Mouse (Mus musculus): Measurements from ENCODE around the gene Qsox2. TPM values are rescaled to one million over a fixed set of nuclear protein-coding genes. Genes with fewer than 3 reads are reported as not detected.

Qsox2 gene
- polyA plus RNA-seq, 1 experiment, result 7.0 TPM

DNA sequence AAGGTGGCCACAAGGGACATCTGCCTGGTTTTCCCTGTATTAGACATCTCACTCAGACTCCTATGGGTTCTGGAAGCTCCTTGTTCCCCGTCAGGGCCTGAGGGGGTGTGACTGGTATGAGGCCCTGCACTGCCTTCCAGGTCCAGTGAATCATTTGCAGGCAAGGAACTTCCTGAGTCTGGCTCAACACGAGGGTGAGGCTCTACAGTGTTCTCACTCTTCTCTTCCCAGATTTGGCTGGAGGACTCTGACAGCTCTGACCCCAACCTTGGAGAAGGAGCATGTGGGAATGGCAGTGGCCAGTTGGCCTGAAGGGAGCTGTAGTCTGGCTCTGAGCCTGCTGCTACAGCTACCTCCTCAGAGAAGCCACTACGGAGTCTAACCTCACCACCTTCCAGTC is 10.2 kb upstream of the Qsox2 start:
- no peak overlapping the region for H3K27ac ChIP-seq (ENCODE audit: insufficient read depth, low read length)
- no peaks in the 10 kb centered on the region for H3K27me3 ChIP-seq (ENCODE audit: control insufficient read depth, insufficient read depth, low read length)
- no peaks in the 10 kb centered on the region for H3K4me1 ChIP-seq (ENCODE audit: control insufficient read depth, insufficient read depth, insufficient read length)
- no peak overlapping the region for H3K4me3 ChIP-seq (ENCODE audit: extremely low read depth, insufficient read depth, insufficient read length)
- DNase-seq (ENCODE audit: low read depth in 1 of 2, low spot score in 2 of 2), result no peak
- H3K36me3 ChIP-seq (ENCODE audit: control insufficient read depth, insufficient read depth, low read length), result no peaks in the 10 kb centered on the region
- no peak for TF ChIP-seq POLR2A (IDR thresholded peaks at IDR 0.05; ENCODE audit: low read depth, low read length)
- no peak for TF ChIP-seq CTCF (IDR thresholded peaks at IDR 0.05; ENCODE audit: extremely low read depth, insufficient read depth, insufficient read length, insufficient replicate concordance)
- WGBS, result 47% methylated on average over 3 of the region's 3 CpGs

DNA sequence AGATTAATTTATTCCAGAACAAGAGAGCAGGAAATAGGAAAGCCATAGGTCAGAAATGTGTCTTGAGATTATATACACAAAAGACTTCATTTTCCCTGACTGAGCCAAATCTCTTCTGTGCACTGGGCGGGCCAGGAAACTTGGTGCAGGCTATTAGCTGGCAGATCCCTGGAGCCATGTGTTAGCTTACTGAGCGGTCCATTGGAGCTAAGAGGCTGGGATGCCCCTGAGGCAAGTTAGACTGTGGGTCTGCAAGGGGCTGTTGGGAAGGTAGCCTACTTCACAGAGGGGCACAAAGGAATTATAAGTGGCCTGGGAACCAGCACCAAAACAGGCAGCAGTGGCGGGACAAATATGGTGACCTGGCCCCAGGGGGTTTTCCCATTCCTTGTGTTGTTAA is 3.5 kb upstream of the Qsox2 start:
- Histone ChIP-seq H3K36me3 (ENCODE audit: control insufficient read depth, insufficient read depth, low read length) (no peaks in the 10 kb centered on the region), H3K27ac (ENCODE audit: insufficient read depth, low read length) (no peak overlapping the region), H3K27me3 (ENCODE audit: control insufficient read depth, insufficient read depth, low read length) (no peaks in the 10 kb centered on the region), H3K4me1 (ENCODE audit: control insufficient read depth, insufficient read depth, insufficient read length) (peaks cover 3% of the 10 kb centered on the region; the same call in 1 of the 2 replicates), H3K4me3 (ENCODE audit: extremely low read depth, insufficient read depth, insufficient read length) (no peak overlapping the region)
- TF ChIP-seq CTCF (IDR thresholded peaks at IDR 0.05; ENCODE audit: extremely low read depth, insufficient read depth, insufficient read length, insufficient replicate concordance) (no peak), POLR2A (IDR thresholded peaks at IDR 0.05; ENCODE audit: low read depth, low read length) (no peak)
- no peak for DNase-seq (ENCODE audit: low read depth in 1 of 2, low spot score in 2 of 2)
- WGBS, result 88% methylated on average over 3 of the region's 3 CpGs

GRCm38 (mm10) chr2:26240330-26240729 is 3.0 kb upstream of the Qsox2 start:
- no peak for DNase-seq (ENCODE audit: low read depth in 1 of 2, low spot score in 2 of 2)
- WGBS, result 75% methylated on average over 9 of the region's 9 CpGs
- Histone ChIP-seq H3K36me3 (ENCODE audit: control insufficient read depth, insufficient read depth, low read length) (no peaks in the 10 kb centered on the region), H3K4me1 (ENCODE audit: control insufficient read depth, insufficient read depth, insufficient read length) (peaks cover 3% of the 10 kb centered on the region; the same call in 1 of the 2 replicates), H3K27ac (ENCODE audit: insufficient read depth, low read length) (no peak overlapping the region), H3K4me3 (ENCODE audit: extremely low read depth, insufficient read depth, insufficient read length) (no peak overlapping the region), H3K27me3 (ENCODE audit: control insufficient read depth, insufficient read depth, low read length) (no peaks in the 10 kb centered on the region)
- TF ChIP-seq CTCF (IDR thresholded peaks at IDR 0.05; ENCODE audit: extremely low read depth, insufficient read depth, insufficient read length, insufficient replicate concordance) (no peak), POLR2A (IDR thresholded peaks at IDR 0.05; ENCODE audit: low read depth, low read length) (no peak)

DNA sequence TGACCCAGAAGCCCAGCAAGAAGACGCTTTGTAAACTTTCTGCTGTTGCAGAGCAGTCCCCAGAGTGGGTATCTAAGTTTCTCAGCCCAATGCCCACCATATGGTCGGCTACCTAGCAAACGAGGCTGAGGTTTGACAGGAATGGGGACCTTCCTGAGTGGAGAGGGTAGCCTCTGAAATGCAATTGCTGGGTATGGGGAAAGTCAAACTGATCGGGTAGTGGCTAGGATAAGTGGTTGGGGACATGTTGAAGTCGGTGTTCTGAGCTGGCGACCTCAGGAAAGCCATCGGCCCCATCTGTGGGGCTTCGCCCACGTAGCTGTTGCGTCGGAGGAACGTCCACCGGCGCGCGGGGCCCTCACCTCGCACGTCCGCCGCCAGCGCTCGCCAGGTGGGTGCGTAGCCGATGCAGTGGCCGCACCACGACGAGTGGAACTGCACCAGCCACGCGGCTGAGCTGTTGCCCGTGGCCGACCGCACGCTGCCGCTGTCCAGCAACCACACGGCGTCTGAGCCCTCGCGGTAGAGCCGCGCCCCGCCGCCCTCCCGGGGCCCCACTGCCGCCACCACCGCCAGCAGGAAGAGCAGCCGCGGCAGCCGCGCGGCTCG is 540 bp downstream of the Qsox2 start:
- no peak for DNase-seq (ENCODE audit: low read depth in 1 of 2, low spot score in 2 of 2)
- H3K27ac ChIP-seq (ENCODE audit: insufficient read depth, low read length), result no peak overlapping the region

DNA sequence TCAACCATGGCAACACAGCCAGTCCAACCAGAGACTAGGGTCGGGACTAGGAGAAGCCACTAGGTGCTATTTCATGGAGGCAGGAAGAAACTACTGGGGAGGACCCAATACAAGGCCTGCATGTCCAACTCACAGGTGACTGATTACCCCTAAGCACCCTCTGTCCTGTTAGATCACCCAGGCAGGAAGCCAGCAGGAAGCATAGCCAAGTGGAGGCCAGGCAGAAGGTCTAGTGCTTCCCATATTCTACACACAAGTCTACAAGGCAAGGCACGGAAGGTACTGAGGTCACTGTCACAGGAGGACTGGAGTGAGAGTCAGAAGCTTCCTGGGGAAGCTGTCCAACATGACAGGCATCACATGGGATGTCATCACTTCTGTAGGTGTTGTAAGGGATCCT is 2.6 kb downstream of the Qsox2 start:
- no peak for TF ChIP-seq POLR2A (IDR thresholded peaks at IDR 0.05; ENCODE audit: low read depth, low read length)
- TF ChIP-seq CTCF (IDR thresholded peaks at IDR 0.05; ENCODE audit: extremely low read depth, insufficient read depth, insufficient read length, insufficient replicate concordance), result no peak
- Histone ChIP-seq H3K4me3 (ENCODE audit: extremely low read depth, insufficient read depth, insufficient read length) (no peak overlapping the region), H3K27ac (ENCODE audit: insufficient read depth, low read length) (no peak overlapping the region), H3K36me3 (ENCODE audit: control insufficient read depth, insufficient read depth, low read length) (no peaks in the 10 kb centered on the region), H3K4me1 (ENCODE audit: control insufficient read depth, insufficient read depth, insufficient read length) (peaks cover 3% of the 10 kb centered on the region; the same call in 1 of the 2 replicates), H3K27me3 (ENCODE audit: control insufficient read depth, insufficient read depth, low read length) (no peaks in the 10 kb centered on the region)
- no peak for DNase-seq (ENCODE audit: low read depth in 1 of 2, low spot score in 2 of 2)
- 66% methylated on average over 2 of the region's 2 CpGs for WGBS

More for the DNA sequence above, 540 bp downstream of the Qsox2 start:
- Histone ChIP-seq H3K27me3 (ENCODE audit: control insufficient read depth, insufficient read depth, low read length) (no peaks in the 10 kb centered on the region), H3K4me1 (ENCODE audit: control insufficient read depth, insufficient read depth, insufficient read length) (peaks cover 3% of the 10 kb centered on the region; the same call in 1 of the 2 replicates), H3K4me3 (ENCODE audit: extremely low read depth, insufficient read depth, insufficient read length) (peak overlapping the region; percentile 81), H3K36me3 (ENCODE audit: control insufficient read depth, insufficient read depth, low read length) (no peaks in the 10 kb centered on the region)
- under 1% methylated on average over 47 of the region's 51 CpGs for WGBS
- TF ChIP-seq POLR2A (IDR thresholded peaks at IDR 0.05; ENCODE audit: low read depth, low read length) (no peak), CTCF (IDR thresholded peaks at IDR 0.05; ENCODE audit: extremely low read depth, insufficient read depth, insufficient read length, insufficient replicate concordance) (no peak)

DNA sequence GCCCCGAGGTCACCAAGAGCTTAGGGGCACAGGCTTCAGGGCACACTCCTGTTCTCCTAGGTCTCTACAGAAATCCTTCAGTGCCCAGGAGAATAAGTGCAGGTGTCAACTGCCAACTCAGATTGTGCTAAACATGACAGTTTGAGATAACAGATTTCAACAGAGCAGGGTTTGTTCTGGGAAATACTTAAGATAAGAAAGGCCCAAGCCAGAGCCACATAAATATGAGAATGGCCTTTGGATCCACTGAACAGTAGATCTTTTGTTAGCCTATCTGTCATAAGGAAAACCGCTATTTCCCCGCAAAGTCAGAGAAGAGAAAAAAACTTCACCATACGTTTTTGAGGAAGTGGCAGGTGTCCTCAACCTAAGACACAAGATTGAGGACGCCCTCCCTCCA is 3.1 kb downstream of the Qsox2 start:
- no peaks in the 10 kb centered on the region for H3K36me3 ChIP-seq (ENCODE audit: control insufficient read depth, insufficient read depth, low read length)
- no peak overlapping the region for H3K4me3 ChIP-seq (ENCODE audit: extremely low read depth, insufficient read depth, insufficient read length)
- DNase-seq (ENCODE audit: low read depth in 1 of 2, low spot score in 2 of 2), result no peak
- TF ChIP-seq POLR2A (IDR thresholded peaks at IDR 0.05; ENCODE audit: low read depth, low read length) (no peak), CTCF (IDR thresholded peaks at IDR 0.05; ENCODE audit: extremely low read depth, insufficient read depth, insufficient read length, insufficient replicate concordance) (no peak)
- H3K4me1 ChIP-seq (ENCODE audit: control insufficient read depth, insufficient read depth, insufficient read length), result peaks cover 3% of the 10 kb centered on the region; the same call in 1 of the 2 replicates
- no peak overlapping the region for H3K27ac ChIP-seq (ENCODE audit: insufficient read depth, low read length)
- no peaks in the 10 kb centered on the region for H3K27me3 ChIP-seq (ENCODE audit: control insufficient read depth, insufficient read depth, low read length)
- 56% methylated on average over 5 of the region's 5 CpGs for whole genome bisulfite sequencing

- WGBS, result 83% methylated on average over 3 of the region's 3 CpGs
- Histone ChIP-seq H3K27ac (ENCODE audit: insufficient read depth, low read length) (no peak overlapping the region), H3K4me3 (ENCODE audit: extremely low read depth, insufficient read depth, insufficient read length) (no peak overlapping the region), H3K36me3 (ENCODE audit: control insufficient read depth, insufficient read depth, low read length) (no peaks in the 10 kb centered on the region), H3K27me3 (ENCODE audit: control insufficient read depth, insufficient read depth, low read length) (no peaks in the 10 kb centered on the region), H3K4me1 (ENCODE audit: control insufficient read depth, insufficient read depth, insufficient read length) (no peaks in the 10 kb centered on the region)
- no peak for DNase-seq (ENCODE audit: low read depth in 1 of 2, low spot score in 2 of 2)
- no peak for TF ChIP-seq POLR2A (IDR thresholded peaks at IDR 0.05; ENCODE audit: low read depth, low read length)
- no peak for TF ChIP-seq CTCF (IDR thresholded peaks at IDR 0.05; ENCODE audit: extremely low read depth, insufficient read depth, insufficient read length, insufficient replicate concordance)
Measured at GRCm38 (mm10) chr2:26231366-26231765, 6.0 kb downstream of the Qsox2 start.

Measured in spleen, adult 2 months (tissue).